Mouse (Mus musculus) G1E (cell line): Measurements from ENCODE around the gene Itgav.

Source experiments
- CTCF ChIP-seq: IDR thresholded peaks from 2 replicates; pipeline ENCODE4 v1.5.1; 2012; ENCODE audit warnings: low read depth, low read length, inconsistent platforms, mixed read lengths
- GATA1 ChIP-seq: IDR thresholded peaks from 2 replicates; pipeline ENCODE4 v1.6.1; 2012; ENCODE audit warnings: borderline replicate concordance, low read length, inconsistent platforms, mixed read lengths

DNA sequence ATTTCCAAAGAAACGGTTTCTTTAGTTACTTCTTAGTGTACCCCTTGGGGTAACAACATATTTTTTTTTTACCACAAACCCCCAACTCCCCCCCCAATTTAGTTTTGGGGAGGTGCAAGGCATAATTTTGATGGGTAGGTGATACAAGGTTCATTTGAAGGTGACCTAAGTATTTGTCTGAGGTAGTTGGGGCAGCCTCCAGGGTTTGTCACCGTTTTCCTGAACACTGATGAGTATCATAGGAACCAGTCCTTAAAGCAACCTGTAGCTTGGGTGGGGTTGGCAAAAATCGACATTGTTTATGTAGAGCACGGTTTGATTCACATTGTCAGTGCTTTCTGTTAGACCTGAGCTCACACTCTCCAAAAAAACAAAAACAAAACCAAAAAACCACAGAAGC lies 1.6 kb downstream of the Itgav start:
- TF ChIP-seq CTCF (no peak), GATA1 (no peak)
